Mouse (Mus musculus) E14TG2a.4 (cell line): Measurements from ENCODE around the gene Gm27029.
A peak's percentile ranks its signal among the peaks of the same experiment; 100 is the strongest.
"Not testable (repeated sequence)": the region's sequence is repeated elsewhere in the genome, so short reads cannot be mapped to it uniquely, and the experiment has no call there.

Source experiments
- H3K27me3 ChIP-seq: 2 replicates; pipeline ENCODE4 v1.6.1; 2014; ENCODE audit warnings: low read length, control low read depth; ENCODE audit not compliant: insufficient read depth
- H3K36me3 ChIP-seq: 2 replicates; pipeline ENCODE4 v1.6.1; 2014; ENCODE audit warnings: low read length, control low read depth; ENCODE audit not compliant: insufficient read depth
- H3K4me1 ChIP-seq: replicated peaks from 2 replicates; pipeline ENCODE4 v1.6.1; 2014; ENCODE audit warnings: low read depth, low read length, control low read depth
- H3K4me3 ChIP-seq: replicated peaks from 2 replicates; pipeline ENCODE4 v1.5.1; 2014; ENCODE audit warnings: mild to moderate bottlenecking, low read length
- H3K9me3 ChIP-seq: 2 replicates; pipeline ENCODE4 v1.6.1; 2014; ENCODE audit warnings: low read length, control low read depth
- CTCF ChIP-seq: conservative IDR thresholded peaks from 2 replicates; pipeline ENCODE4 v1.5.1; 2014; ENCODE audit warnings: low read length
- NANOG ChIP-seq: IDR thresholded peaks from 2 replicates; pipeline ENCODE4 v1.6.1; 2014; ENCODE audit warnings: borderline replicate concordance, low read length, mixed read lengths
- POU5F1 ChIP-seq: IDR thresholded peaks from 2 replicates; pipeline ENCODE4 v1.6.1; 2014; ENCODE audit warnings: low read length, borderline replicate concordance

Gene Gm27029

DNA sequence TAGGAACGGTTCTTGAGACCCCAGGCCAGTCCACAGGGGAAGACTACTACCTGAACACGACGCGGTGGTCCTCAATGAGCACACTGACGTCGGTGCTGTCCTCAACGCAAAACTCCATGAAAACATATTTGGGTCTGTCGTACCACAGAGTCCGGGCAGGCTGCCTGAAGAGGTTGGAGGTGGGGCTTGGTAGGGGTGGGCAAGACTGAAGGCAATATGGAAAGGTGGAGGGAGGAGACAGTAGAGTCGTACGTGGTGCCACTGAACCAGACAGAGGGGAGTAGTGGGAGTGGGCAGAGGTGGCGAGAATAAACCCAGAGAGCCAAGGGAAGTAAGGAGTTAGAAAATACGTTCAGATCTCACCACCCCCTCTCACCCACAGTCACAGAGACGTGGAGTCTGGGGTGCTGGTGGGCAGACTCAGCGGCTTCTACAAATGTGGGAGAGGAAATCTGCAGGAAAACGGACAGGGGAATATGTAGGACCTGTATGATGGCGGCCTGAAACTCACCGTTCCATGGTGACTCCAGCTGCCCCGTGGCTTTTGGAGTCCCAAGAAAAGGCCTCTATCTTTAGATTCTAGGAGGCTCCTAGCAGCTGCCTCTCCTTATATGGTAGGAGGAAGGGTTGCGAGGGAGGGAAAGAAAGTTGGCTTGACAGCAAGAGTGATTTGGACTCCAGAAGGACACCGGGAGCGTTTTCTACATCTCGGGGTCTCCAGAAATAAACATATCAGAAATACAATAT is at the start of gene Gm27029:
Gene Gm27029, minus strand, starts transcription at position 692 of the 747 bp plus-strand sequence.
- H3K9me3 ChIP-seq, result no peaks in the 10 kb centered on the region
- peaks cover 41% of the 10 kb centered on the region for H3K4me1 ChIP-seq
- no peak for TF ChIP-seq POU5F1
- TF ChIP-seq NANOG, result no peak
- no peak for TF ChIP-seq CTCF
- H3K4me3 ChIP-seq, result peak within 1 kb of the TSS; percentile 99
- peaks cover 6% of the 10 kb centered on the region; the same call in 1 of the 2 replicates for H3K27me3 ChIP-seq
- peaks cover 8% of the 10 kb centered on the region for H3K36me3 ChIP-seq

DNA sequence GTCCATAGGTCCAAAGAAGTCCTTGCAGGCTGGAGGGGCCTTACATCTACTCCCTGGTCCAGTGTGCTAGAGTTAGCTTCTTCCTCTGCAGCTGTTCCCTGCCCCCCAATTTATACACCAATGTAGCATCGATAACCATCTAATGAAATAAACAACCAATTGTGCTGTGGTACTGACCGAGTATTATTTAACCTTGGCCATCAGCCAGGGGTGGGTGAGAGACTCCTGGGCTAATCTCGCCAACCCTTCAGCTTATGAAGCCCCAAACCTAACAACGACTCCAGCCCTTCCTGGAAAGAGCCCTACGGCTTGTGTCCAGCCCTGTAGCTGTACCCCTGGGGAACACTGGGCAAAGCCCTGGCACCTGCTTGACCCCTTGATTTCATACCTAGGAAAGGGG is 49.7 kb upstream of the Gm27029 start:
- no peak for TF ChIP-seq POU5F1
- TF ChIP-seq CTCF, result no peak
- TF ChIP-seq NANOG, result no peak
- H3K27me3 ChIP-seq, result peaks cover 48% of the 10 kb centered on the region
- peaks cover 13% of the 10 kb centered on the region for H3K36me3 ChIP-seq
- peaks cover 59% of the 10 kb centered on the region for H3K4me1 ChIP-seq
- no peak overlapping the region for H3K4me3 ChIP-seq
- no peaks in the 10 kb centered on the region for H3K9me3 ChIP-seq

DNA sequence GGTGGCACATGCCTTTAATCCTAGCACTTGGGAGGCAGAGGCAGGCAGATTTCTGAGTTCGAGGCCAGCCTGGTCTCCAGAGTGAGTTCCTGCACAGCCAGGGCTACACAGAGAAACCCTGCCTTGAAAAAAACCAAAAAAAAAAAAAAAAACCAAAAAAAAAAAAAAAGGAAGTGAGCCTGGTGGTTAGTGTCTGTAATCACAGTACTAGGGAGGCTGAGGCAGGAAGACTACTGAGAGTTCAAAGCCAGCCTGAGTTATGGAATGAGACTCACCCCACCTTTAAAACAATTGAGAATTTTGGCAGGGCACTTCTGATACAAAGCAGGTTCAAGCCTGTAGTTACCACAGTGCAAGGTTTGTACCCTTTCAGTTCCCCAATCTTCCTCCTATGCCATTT is 49.1 kb upstream of the Gm27029 start:
- not testable (repeated sequence) for H3K4me3 ChIP-seq, H3K9me3 ChIP-seq
- H3K4me1 ChIP-seq, result peaks cover 59% of the 10 kb centered on the region
- H3K27me3 ChIP-seq, result peaks cover 54% of the 10 kb centered on the region
- H3K36me3 ChIP-seq, result peaks cover 13% of the 10 kb centered on the region

DNA sequence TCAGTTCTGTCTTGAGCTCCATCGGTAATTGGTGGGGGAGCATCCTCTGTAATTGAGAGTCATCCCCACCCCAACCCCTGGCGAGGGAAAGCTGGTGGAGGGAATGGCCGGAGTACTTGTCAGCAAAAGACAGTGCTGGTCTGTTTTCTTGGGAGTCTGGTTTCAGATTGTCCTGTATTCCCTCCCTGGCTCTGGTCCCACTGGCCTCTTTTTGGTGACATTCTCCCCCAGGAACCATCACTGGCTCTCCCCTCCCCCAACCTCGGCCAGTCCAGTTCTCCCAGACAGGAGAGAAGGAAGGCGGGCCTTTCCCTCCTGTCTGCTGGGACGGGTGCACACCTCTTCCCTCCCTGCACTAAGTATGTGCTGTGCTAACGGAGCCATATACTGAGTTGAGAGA is 47.7 kb upstream of the Gm27029 start:
- Histone ChIP-seq H3K4me3 (no peak overlapping the region), H3K4me1 (peaks cover 54% of the 10 kb centered on the region)

DNA sequence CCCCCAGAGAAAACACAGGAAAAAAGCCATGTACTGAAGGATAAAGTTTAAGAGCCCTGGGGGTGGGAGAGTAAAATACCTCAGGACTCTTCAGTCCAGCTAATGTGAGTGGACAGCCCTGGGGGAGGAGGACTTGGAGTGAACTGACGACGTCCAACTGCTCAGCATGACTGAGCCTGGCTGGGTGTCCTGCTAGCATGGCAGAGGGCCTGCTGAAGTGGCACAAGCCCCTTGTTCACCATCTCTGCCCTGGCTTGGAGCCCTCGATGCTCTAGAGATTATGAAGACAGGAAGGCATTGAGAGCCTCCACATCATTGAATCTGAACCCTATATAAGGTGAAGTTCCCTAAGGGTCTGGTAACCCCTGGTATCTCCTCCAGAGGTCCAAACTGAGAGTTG is 47.3 kb upstream of the Gm27029 start:
- Histone ChIP-seq H3K9me3 (no peaks in the 10 kb centered on the region), H3K27me3 (peaks cover 66% of the 10 kb centered on the region), H3K4me1 (peaks cover 54% of the 10 kb centered on the region), H3K4me3 (no peak overlapping the region), H3K36me3 (peaks cover 13% of the 10 kb centered on the region)
- no peak for TF ChIP-seq CTCF
- TF ChIP-seq POU5F1, result no peak
- TF ChIP-seq NANOG, result no peak

More for the DNA sequence above, 47.7 kb upstream of the Gm27029 start:
- peaks cover 63% of the 10 kb centered on the region for H3K27me3 ChIP-seq
- no peaks in the 10 kb centered on the region for H3K9me3 ChIP-seq
- H3K36me3 ChIP-seq, result peaks cover 13% of the 10 kb centered on the region
- TF ChIP-seq POU5F1 (no peak), NANOG (no peak), CTCF (no peak)

DNA sequence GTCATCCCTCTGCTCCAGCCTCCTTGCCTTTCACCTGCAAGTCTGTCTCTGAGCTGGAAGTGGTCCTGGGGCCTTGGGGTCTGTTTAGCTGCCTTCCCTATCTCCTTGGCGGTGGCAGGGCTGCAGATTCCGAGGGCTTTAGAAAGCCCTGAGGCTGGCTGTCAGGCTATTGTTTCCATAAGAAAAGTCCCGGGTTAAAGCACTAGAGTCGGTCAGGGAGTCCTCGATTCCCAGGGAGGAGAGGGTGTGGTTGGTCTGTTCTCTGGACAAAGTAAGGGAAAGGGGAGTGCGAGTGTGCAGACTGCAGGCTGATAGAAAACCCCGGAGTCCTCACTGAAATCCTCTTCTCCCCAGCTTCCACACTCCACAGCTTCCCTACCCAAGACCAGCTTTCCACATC is 45.6 kb upstream of the Gm27029 start:
- Histone ChIP-seq H3K27me3 (peaks cover 69% of the 10 kb centered on the region), H3K36me3 (peaks cover 13% of the 10 kb centered on the region), H3K9me3 (no peaks in the 10 kb centered on the region), H3K4me3 (0 out of 2 replicates have a peak overlapping the region, but pooled peaks have one; percentile 20), H3K4me1 (peaks cover 62% of the 10 kb centered on the region)
- TF ChIP-seq NANOG (no peak), POU5F1 (no peak), CTCF (no peak)

DNA sequence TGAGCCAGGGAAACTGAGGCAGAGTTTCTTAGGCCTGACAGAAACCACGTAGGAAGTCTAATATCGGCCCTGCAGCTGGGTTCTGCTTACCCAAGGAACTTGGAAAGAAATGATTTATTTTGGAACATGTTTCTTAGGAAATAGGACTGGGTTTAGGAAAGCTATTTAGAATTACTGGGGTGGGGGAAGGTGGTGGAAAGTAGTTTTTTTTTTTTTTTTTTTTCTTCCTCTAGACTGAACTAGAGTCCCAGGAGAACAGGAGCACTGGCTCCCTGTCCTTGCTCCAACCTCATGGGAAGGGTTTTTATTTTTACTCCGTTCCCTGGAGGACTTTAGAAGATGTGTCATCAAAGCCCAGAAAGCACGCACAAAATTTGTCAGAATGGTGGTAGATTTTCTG is 44.6 kb upstream of the Gm27029 start:
- no peaks in the 10 kb centered on the region for H3K9me3 ChIP-seq
- H3K36me3 ChIP-seq, result peaks cover 13% of the 10 kb centered on the region

DNA sequence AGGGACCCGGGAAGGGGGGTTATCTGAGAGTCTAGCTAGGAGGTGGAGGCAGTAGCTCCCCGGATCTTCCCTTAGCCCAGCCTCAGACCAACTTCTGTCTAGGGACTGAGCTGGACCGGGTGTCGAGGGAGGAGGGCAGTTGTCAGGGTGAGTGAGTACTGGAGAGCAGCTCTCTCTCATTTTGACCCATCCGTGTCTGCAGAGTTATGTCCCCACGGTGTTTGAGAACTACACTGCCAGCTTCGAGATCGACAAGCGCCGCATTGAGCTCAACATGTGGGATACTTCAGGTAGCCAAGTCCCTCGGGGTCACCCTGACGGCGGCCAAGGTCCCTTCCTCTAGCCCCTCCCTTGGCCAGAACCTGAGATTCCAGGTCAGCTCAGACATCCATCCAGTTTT is 44.1 kb upstream of the Gm27029 start:
- Histone ChIP-seq H3K9me3 (no peaks in the 10 kb centered on the region), H3K36me3 (peaks cover 13% of the 10 kb centered on the region), H3K4me3 (peak overlapping the region; percentile 87), H3K27me3 (peaks cover 59% of the 10 kb centered on the region), H3K4me1 (peaks cover 75% of the 10 kb centered on the region)
- TF ChIP-seq POU5F1 (no peak), NANOG (no peak), CTCF (no peak)

More for the DNA sequence above, 44.6 kb upstream of the Gm27029 start:
- TF ChIP-seq CTCF, result no peak
- TF ChIP-seq POU5F1, result no peak
- TF ChIP-seq NANOG, result no peak
- Histone ChIP-seq H3K27me3 (peaks cover 63% of the 10 kb centered on the region), H3K4me1 (peaks cover 71% of the 10 kb centered on the region), H3K4me3 (peak overlapping the region; percentile 87)

DNA sequence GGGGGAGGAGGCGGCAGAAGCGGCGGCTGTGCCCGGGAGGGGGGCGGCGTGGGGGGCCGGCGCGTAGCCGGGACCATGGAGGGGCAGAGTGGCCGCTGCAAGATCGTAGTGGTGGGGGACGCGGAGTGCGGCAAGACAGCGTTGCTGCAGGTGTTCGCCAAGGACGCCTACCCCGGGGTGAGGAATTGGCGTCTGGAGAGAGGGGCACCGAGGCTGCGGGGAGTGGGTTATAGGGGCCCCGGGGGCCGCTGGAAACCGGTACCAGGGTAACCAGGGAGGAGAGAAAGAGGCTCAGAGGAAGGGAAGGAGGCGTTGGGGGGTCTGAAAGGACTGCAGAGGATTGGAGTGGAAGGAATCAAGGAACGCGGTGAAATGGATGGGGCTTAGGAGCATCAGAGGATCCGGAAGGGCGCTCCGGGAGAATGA is 43.7 kb upstream of the Gm27029 start:
- no peak for TF ChIP-seq POU5F1
- TF ChIP-seq NANOG, result no peak
- no peak for TF ChIP-seq CTCF
- peaks cover 80% of the 10 kb centered on the region for H3K4me1 ChIP-seq
- H3K9me3 ChIP-seq, result no peaks in the 10 kb centered on the region
- peak overlapping the region; percentile 87 for H3K4me3 ChIP-seq
- peaks cover 57% of the 10 kb centered on the region for H3K27me3 ChIP-seq
- peaks cover 14% of the 10 kb centered on the region for H3K36me3 ChIP-seq
